Mouse (Mus musculus): ENCODE results near the gene Pfn1.

- TF ChIP-seq CTCF (IDR thresholded peaks at IDR 0.05; ENCODE audit: low read depth): peak; percentile 35
- no peak for TF ChIP-seq EP300 (IDR thresholded peaks at IDR 0.05; ENCODE audit: low read depth)
These were observed 45.9 kb downstream of the Pfn1 start for GRCm38 (mm10) chr11:70608381-70609066.

Measured in heart, postnatal 0 days (tissue).